Mouse (Mus musculus) mouse trophoblast stem cell (cell line): Measurements from ENCODE around the gene Hadhb.

Experiments used
- in situ Hi-C, 2 experiments: fragments of 300-500 bp; cut with MseI, MboI; formaldehyde crosslinking; loops; 2 replicates in 1 of 2; 3 replicates in 1 of 2; pipeline ENCODE4 v1.15.1; 2025

The Hadhb gene

GRCm38 (mm10) chr5:30128680-30129079 is 26.4 kb upstream of the Hadhb start:
- in situ Hi-C loops = no loop called here

DNA sequence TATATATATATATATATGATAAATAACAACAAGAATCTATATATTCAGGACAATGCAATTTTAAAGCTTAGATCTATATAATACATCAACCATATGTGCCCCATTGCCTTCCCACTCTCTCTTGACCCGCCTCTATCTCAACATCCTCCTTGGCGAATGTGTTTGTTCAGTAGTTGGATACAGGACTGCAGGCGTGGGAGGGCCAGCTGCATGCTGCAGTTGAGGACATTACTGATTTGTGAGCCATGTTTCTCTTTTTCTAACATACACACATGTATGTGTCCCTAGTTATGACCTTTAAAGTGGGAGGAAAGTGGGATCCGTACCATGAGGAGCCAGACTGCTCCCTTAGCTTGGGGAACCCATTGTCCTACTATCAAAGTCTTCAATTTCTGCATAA is 23.8 kb upstream of the Hadhb start:
- in situ Hi-C loops = no loop called here

DNA sequence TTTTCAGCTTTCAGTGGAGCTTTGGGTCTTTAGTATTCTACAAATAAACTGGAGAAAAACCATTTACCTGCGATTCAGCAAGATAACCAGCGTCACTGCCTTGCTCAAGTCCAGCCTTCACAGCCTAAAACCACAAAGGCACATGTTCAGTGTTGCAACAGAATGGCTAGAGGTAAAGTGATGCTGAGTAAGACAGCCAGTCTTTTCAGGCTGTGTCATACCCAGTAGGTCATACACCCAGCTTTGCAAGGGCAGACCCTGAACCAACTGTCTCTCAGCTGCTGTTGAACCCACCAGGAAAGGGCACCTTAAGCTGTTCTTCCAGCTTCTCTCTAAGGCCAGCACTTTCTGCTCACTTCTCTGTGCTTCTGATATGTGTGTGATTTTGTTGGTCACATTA is 22.9 kb upstream of the Hadhb start:
- in situ Hi-C loops = no loop called here

GRCm38 (mm10) chr5:30135711-30136231 is 19.3 kb upstream of the Hadhb start:
- in situ Hi-C loops = no loop called here

- in situ Hi-C loops = no loop called here
Measured at GRCm38 (mm10) chr5:30137271-30137670, 17.8 kb upstream of the Hadhb start.

DNA sequence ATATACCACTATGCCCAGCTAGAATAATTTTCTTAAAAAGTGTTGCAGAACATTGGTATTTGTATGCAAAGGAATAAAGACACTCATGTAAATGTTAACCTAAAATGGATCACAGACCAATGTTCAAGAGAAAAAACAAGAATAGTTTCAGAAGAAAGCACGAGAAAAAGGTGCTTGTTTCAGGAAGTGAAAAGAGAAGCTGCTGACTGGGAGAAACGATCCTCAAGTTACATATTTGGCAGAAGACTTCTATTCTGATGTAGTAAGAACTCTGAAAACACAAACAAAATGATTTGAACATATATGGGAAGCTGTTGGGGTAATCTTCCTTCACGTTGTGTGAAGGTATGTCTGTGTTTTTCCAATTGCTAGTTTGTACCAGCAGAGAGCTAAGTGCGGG is 16.9 kb upstream of the Hadhb start:
- in situ Hi-C loops = no loop called here

DNA sequence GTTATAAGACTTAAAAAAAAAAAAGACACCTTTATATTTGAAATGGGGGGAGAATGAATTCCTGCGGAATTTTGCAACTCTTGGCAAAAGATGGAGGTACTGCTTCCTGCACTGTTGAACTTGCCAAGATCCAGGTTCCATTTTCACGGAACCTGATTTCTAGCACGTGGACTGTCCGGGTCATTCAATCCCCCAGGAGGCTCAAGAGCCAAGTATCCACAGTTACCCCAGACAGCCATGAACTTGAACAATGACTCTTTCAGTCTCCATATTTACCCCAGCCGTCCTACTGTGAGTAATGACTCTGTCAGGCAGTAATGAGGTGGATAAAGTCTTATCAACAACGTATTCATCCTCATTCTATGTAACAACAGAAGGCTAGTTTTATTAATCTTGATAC is 8.5 kb upstream of the Hadhb start:
- in situ Hi-C loops = no loop called here

GRCm38 (mm10) chr5:30148133-30148920 is 6.7 kb upstream of the Hadhb start:
- in situ Hi-C loops = no loop called here

DNA sequence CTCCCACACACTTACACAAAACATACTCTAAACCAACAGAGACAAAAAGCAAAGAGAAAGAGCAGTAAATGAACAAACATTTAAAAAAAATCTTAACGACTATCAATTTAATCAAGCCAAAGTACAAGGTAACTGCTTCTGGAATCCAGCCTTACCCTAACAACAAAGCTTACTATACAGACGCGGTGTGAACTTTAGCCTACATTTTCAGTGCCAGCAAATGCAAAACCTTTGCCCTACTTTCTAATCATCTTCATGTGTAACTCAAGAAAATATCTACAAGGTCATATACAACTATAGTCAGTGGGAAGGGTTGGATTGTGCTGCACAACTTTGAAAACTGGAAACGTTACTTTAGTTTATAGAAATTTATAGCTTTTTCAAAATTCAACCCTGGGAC is 3.0 kb upstream of the Hadhb start:
- in situ Hi-C loops = no loop called here

- in situ Hi-C loops = no loop called here
Measured at GRCm38 (mm10) chr5:30152413-30152812, 2.6 kb upstream of the Hadhb start.

DNA sequence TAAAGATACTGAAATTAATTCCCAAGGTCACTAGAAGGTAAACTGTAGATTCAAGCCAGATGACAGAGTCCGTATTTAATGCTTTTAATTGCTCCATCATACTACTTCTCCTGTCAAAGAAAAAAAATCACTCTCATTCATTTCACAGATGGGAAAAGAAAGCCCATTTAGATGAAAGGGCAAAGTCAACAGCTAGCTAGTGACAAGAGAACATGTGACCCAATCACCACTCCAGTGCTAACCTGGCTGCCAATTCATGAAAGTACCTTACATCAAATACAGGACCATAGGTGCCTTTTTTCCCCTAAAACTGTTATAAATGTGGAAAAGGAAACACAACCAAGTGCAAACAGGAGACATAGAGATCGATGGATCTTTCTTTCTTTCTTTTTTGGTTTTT is 1.8 kb upstream of the Hadhb start:
- in situ Hi-C loops = no loop called here

GRCm38 (mm10) chr5:30154013-30154412 is 1.0 kb upstream of the Hadhb start:
- in situ Hi-C loops = no loop called here

- in situ Hi-C loops = no loop called here
Measured at GRCm38 (mm10) chr5:30155395-30155792, 346 bp downstream of the Hadhb start.

DNA sequence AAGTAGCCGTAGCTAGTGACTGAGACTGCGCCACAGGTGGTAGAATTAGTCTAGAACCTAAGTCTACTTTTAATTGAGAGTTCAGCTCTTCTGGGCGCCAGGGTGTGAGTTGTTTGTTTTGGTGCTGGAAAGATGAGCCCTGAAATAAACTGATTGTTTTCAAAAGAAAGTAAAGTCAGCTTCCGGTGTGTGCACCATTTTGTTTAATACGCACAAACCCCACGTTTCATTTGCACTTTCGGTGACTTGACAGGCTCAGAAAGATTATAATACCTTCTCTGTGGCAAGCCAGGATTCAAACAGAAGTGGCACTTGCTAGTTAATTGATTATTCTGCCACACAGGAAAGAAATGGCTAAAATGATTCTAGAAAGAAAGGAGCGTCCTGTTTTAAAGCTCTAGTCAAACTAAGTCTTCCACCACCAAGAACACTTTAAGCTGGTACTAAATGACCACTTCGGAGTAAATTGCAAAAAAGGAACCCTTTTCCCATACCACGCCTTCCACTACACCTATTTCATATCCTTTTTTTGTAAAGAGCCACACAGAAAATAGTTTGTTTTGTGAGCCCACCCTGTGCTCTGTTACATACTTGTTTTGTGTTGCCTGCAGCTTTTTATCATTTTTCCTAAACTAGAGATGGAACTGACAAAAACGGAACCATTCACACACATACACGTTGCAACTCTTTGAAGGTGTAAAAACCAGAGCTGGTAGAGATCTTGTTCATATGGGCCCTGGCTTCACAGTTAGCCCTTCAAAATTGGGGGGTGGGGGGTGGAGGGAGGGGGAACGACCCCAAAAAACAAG is 977 bp downstream of the Hadhb start:
- in situ Hi-C loops = no loop called here

DNA sequence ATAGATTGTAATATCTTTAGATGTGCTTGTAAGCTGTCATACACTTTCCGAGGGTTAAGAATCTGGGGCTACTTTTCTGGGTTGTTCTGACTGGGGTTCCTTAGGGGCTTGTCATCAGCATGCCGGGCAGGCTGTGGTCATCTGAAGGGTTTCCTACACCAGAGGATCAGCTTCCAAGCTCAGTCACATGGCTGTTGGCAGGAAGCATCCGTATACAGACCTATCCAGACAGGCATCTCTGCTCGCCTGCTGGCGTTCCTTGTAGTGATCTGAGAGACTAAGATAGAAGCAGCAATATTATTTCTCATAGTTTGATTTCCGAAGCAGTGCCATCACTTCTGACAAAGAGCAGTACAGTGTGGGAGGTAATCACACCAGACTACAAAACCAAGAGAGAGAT is 4.6 kb downstream of the Hadhb start:
- in situ Hi-C loops = no loop called here

DNA sequence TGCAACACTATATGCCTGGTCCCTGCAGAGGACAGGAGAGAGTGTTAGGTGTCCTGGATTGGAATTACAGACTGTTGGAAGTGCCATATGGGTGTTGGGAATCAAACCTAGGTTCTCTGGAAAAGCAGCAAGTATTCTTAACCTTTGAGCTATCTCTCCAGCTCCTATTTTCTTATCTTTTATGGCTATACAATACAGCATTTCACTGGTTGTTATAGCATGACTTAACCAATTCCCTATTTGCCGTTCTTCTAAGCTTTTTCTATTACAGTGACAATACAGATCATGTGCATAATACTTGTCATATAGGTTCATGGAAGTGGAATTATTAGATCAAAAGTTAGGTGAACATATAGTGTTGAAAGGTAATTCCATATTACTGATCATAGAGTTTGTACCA is 6.8 kb downstream of the Hadhb start:
- in situ Hi-C loops = no loop called here

DNA sequence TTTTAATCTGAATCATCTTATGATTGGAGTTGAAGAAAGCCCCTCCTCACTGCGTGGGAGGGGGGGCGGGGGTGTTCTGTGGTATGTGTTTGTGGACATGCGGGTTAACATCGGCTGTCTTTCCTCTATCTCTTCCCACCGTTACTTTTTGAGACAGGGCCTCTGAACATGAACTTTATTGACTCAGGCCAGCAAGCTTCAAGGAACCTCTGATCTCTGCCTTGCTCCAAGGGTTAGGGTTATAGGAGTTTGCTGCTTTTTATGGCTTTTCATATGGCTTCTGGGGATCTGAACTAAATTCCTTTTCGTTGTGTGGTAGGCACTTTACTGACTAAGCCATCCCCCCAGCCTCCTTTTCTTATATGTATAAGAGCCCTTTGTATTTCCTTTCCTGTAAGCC is 7.3 kb downstream of the Hadhb start:
- in situ Hi-C loops = no loop called here

GRCm38 (mm10) chr5:30165234-30165946 is 10.3 kb downstream of the Hadhb start:
- in situ Hi-C loops = no loop called here

DNA sequence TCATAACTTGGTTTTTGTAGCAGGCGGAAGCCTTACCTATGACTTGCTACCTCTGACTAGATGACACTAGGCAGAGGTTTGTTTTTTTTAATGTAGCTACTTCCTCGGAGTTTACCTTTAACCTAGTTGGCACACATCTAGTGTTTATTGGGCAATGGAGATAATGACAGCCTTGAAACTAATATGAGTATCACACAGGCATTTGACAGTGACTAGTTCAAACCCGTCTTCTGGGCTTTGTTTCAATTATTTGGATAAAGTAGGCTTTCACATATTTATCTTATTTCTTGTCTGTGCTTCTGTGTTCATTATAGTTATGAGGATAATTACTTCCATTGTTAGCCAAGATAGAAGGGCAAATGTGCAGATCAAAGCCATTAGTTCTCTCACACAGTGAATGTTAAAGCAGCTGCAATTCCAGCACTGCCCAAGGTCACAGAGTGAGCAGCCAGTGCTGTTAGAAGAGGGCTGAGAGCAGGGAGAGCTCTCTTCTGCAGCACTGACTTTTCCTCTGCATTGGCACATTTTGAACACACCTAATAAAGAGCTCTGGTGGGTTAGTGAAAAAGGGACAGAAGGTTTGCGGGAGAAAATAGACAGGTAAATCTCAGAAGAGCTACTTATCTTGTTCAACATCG is 15.4 kb downstream of the Hadhb start:
- in situ Hi-C loops = no loop called here

- in situ Hi-C loops = no loop called here
Measured at GRCm38 (mm10) chr5:30172115-30172514, 17.1 kb downstream of the Hadhb start.

GRCm38 (mm10) chr5:30172931-30173692 is 18.1 kb downstream of the Hadhb start:
- in situ Hi-C loops = no loop called here
